Mouse (Mus musculus) heart, postnatal 14 days (tissue): ENCODE measurements around the gene Gm28510. TPM values are rescaled to one million over a fixed set of nuclear protein-coding genes. Genes with fewer than 3 reads are reported as not detected.
"Not testable (repeated sequence)": the region's sequence is repeated elsewhere in the genome, so short reads cannot be mapped to it uniquely, and the experiment has no call there.

ENCODE experiments used
- DNase-seq, 2 experiments: peaks; one replicate each; pipeline ENCODE4 v3.0.0; 2021 to 2022
- intact Hi-C: fragments of 180-260 bp; cut with DNase I; formaldehyde crosslinking; loops from one replicate; pipeline ENCODE4 v1.15.1; 2025
- long read RNA-seq, 2 experiments: library from polyadenylated mRNA; stranded (forward); transcript quantifications; one replicate each; pipeline ENCODE4 v2.0.0; 2021
- total RNA-seq, 2 experiments: library from RNA; stranded (reverse); gene quantifications; 2 replicates each; pipeline ENCODE4 v1.2.3; 2021

The Gm28510 gene
- total RNA-seq = not detected
- long read RNA-seq, experiment 1 = 0 reads
- long read RNA-seq, experiment 2 = 0 reads

DNA sequence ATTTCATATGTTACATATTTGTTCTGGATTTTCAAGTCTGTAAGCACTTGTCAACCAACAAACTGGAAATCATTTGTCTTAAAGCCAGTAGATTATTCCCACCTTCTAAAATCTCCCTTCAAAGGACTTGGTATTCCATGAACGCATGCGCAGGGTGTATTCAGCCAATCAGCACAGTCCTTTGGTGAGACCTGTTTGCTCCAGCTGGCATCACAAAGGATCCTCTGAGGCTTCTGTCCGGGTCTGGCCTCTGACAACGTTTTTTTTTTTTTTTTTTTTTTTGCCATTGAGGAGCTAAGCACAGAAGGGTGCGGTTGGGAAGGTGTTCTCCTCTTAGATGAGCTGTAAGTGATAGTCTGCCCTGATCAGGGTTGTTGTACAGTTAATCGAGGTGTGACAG lies at the start of gene Gm28510:
Gene Gm28510, plus strand, starts transcription at position 301 of the 400 bp plus-strand sequence.
- DNase-seq, intact Hi-C loops: not testable (repeated sequence)

Other genes with a start within 250 kb of the Gm28510 start
- not detected for gene Gm20834, start 88.1 kb upstream of the Gm28510 start, total RNA-seq
- gene Gm20737, start 123.3 kb downstream of the Gm28510 start, total RNA-seq = not detected
- not detected for gene Gm21775, start 140.7 kb downstream of the Gm28510 start, total RNA-seq
- gene Gm21900, start 203.6 kb downstream of the Gm28510 start, total RNA-seq = not detected